Mouse (Mus musculus) myocyte (in vitro differentiated cells): ENCODE measurements at regions not wholly inside any gene's neighbourhood (a gene's known extent, or its start where the extent isn't known, plus 50 kb on each side); places are given as distances from the start of the nearest gene placed in this dataset.

ENCODE experiments used
- CEBPB ChIP-seq: IDR thresholded peaks from 2 replicates; pipeline ENCODE4 v1.6.1; 2011; ENCODE audit warnings: mild to moderate bottlenecking, moderate library complexity; ENCODE audit not compliant: poor library complexity, insufficient read depth, severe bottlenecking
- MYOG ChIP-seq, 3 experiments: IDR thresholded peaks; one replicate each; pipeline ENCODE4 v1.6.1; 2011; ENCODE audit warnings: control low read depth in 2 of 3, low read depth in 2 of 3, mild to moderate bottlenecking in 2 of 3; ENCODE audit not compliant: insufficient read length in 2 of 3, control insufficient read depth in 1 of 3, insufficient read depth in 1 of 3
- POLR2A ChIP-seq: IDR thresholded peaks from one replicate; pipeline ENCODE4 v1.6.1; 2011; ENCODE audit warnings: low read depth, mild to moderate bottlenecking, control low read depth, moderate library complexity; ENCODE audit not compliant: insufficient read length
- POLR2AphosphoS2 ChIP-seq: IDR thresholded peaks from one replicate; pipeline ENCODE4 v1.6.1; 2011; ENCODE audit warnings: low read depth, control low read depth; ENCODE audit not compliant: insufficient read length
- USF1 ChIP-seq: IDR thresholded peaks from one replicate; pipeline ENCODE4 v1.6.1; 2011; ENCODE audit warnings: low read depth, mild to moderate bottlenecking, control low read depth, moderate library complexity

- TF ChIP-seq POLR2AphosphoS2 (no peak), CEBPB (no peak), POLR2A (no peak), MYOG (IDR thresholded peaks at IDR 0.05; ENCODE audit: control insufficient read depth in 1 of 3, insufficient read depth in 1 of 3, insufficient read length in 2 of 3, low read depth in 2 of 3) (no peak), USF1 (no peak)
These were observed 63.9 kb downstream of the Dact1 start for GRCm38 (mm10) chr12:71373633-71374032.
